Mouse (Mus musculus): ENCODE measurements around the gene Gm13212.
"Not testable (repeated sequence)": the region's sequence is repeated elsewhere in the genome, so short reads cannot be mapped to it uniquely, and the experiment has no call there.

DNA sequence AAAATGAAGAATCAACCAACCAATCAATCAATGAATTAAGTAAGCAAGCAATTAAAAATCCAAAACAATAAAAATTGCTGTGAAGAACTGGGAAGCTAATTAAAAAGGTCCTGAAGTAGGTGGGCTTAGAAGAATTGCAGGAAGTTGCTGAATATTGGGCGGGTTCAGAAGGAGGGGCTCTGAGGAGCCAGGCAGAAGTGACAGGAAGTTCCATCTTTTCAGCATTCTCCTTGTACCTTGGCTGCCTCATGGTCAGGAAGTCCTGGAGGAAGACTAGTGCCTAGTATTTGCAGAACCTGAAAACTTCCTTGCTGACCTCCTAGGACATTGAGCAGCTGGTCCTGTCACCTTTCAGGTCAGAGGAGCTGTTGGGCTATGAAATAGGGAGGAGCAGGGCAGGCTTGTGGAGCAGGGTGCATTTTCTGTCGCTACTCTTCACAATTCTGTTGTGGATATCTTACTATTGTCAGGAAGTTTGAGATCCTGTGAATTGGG is 89.4 kb downstream of the Gm13212 start:
- not testable (repeated sequence) for TF ChIP-seq NELFE (IDR thresholded peaks at IDR 0.05; ENCODE audit: low read depth, low read length); E2F4 (IDR thresholded peaks at IDR 0.05; ENCODE audit: borderline replicate concordance, low read depth, low read length); KAT2A (conservative IDR thresholded peaks at IDR 0.05; ENCODE audit: low read depth, low read length); POLR2A (IDR thresholded peaks at IDR 0.05; ENCODE audit: control insufficient read depth in 1 of 2, insufficient read depth in 1 of 2, low read depth in 1 of 2, low read length in 2 of 2, poor library complexity in 1 of 2); SIN3A (IDR thresholded peaks at IDR 0.05; ENCODE audit: low read length)
